Mouse (Mus musculus) thymus, postnatal 25 days (tissue): ENCODE measurements around the gene Prcd.

Source experiments
- DNase-seq: peaks from one replicate; pipeline ENCODE4 v3.0.0; 2022

Prcd gene

GRCm38 (mm10) chr11:116694250-116695193, 41.2 kb downstream of the Prcd start:
- no peak for DNase-seq

- no peak for DNase-seq
Measured at GRCm38 (mm10) chr11:116695194-116695880, 42.0 kb downstream of the Prcd start.

- no peak for DNase-seq
Measured at GRCm38 (mm10) chr11:116696426-116696825, 43.1 kb downstream of the Prcd start.

GRCm38 (mm10) chr11:116697521-116697920, 44.2 kb downstream of the Prcd start:
- DNase-seq, result no peak

GRCm38 (mm10) chr11:116701377-116701841, 48.1 kb downstream of the Prcd start:
- DNase-seq, result no peak

- DNase-seq, result no peak
Measured at GRCm38 (mm10) chr11:116704336-116705035, 51.2 kb downstream of the Prcd start.

GRCm38 (mm10) chr11:116705204-116705608, 51.9 kb downstream of the Prcd start:
- DNase-seq, result no peak

GRCm38 (mm10) chr11:116706363-116706762, 53.0 kb downstream of the Prcd start:
- DNase-seq, result no peak

GRCm38 (mm10) chr11:116710171-116710570, 56.8 kb downstream of the Prcd start:
- no peak for DNase-seq

GRCm38 (mm10) chr11:116710793-116711192, 57.5 kb downstream of the Prcd start:
- DNase-seq, result no peak

GRCm38 (mm10) chr11:116714052-116714451, 60.7 kb downstream of the Prcd start:
- DNase-seq, result no peak
